Mouse (Mus musculus): Measurements from ENCODE around the gene Sptlc2.

Sptlc2 gene

DNA sequence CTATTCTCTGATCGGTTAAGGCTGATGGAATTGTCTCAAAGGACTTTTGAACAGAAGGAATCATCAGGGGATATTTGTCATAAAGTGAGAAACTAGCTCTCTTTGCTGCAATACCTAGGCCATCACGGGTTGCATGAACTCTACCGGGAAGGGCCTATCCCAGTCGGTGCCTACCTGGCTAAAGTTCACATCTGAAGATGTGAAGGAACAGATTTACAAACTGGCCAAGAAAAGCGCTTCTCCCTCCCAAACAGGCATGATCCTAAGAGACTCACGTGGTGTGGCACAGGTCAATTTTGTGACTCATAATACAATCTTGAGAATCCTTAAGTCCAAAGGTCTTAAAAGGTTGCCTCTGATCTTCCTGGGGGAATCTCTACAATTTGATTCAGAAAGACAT is 6.2 kb upstream of the Sptlc2 start:
- DNase-seq (ENCODE audit: low spot score): no peak

DNA sequence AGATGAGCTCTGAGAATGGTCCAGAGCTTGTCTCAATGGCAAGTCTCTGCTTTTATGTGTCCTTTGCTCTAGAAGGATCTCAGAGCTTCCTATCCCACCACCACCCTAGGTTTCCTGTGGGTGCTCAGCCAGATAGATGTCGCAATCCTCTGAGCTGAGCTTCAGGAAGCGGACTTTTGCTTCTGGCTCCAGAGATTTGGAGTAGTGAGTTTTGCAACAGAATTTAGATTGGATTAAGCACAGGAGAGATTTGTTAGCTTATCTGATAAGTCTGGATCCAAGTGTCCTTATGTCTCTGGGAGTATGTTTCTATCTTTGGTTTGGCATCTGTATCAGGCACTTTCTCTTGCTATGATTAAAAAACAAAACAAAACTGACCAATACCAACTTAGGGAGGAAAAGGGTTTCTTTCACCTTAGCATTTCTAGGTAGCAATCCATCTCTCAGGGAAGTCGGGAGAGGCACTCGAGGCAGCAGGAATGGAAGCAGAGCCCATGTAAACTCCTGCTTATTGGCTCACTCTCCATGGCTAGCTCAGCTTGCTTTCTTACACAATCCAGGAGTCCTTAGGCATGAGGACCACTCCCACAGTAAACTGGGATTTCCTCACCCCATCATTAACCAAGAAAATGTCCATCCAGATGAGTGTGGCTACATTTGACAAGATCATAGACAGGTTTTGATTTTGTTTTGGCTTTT is 5.4 kb upstream of the Sptlc2 start:
- no peak for DNase-seq (ENCODE audit: low spot score)

DNA sequence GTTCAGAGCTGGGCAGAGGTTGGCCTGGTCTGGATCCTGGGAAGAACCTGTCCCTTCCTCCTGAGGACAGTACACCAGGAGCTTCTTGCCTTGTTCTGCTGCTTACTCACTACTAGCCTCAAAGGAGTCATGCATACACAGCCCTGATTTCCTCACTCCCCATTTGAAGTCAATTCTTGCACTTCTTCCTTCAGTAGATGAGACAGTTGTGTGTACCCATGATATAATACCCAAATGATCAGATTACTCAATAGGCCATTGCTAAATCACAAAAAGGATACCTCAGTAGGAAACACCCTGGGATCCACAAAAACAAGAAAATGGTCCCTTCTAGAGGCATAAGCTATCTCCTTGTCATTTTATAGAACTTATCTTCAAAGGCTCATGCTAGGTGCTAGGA is 3.2 kb upstream of the Sptlc2 start:
- no peak for DNase-seq (ENCODE audit: low spot score)

DNA sequence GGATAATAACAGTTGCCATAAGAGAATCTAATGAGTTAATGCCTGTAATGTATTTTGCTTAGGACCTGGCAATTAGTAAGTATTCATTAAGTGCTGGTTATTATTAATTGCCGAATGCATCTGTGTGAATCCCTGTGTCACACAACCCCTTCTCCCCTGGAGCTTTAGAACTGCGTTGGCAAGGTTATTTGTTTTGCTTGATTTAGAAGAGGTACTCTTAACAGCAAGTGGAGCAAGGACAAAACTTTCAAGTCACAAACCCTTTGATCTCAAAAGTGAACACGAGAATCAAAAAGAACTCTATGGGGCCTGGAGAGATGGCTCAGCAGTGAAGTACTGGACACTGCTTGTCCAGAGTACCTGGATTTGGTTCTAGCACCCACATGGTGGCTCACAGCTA is 1.1 kb upstream of the Sptlc2 start:
- no peak for DNase-seq (ENCODE audit: low spot score)

DNA sequence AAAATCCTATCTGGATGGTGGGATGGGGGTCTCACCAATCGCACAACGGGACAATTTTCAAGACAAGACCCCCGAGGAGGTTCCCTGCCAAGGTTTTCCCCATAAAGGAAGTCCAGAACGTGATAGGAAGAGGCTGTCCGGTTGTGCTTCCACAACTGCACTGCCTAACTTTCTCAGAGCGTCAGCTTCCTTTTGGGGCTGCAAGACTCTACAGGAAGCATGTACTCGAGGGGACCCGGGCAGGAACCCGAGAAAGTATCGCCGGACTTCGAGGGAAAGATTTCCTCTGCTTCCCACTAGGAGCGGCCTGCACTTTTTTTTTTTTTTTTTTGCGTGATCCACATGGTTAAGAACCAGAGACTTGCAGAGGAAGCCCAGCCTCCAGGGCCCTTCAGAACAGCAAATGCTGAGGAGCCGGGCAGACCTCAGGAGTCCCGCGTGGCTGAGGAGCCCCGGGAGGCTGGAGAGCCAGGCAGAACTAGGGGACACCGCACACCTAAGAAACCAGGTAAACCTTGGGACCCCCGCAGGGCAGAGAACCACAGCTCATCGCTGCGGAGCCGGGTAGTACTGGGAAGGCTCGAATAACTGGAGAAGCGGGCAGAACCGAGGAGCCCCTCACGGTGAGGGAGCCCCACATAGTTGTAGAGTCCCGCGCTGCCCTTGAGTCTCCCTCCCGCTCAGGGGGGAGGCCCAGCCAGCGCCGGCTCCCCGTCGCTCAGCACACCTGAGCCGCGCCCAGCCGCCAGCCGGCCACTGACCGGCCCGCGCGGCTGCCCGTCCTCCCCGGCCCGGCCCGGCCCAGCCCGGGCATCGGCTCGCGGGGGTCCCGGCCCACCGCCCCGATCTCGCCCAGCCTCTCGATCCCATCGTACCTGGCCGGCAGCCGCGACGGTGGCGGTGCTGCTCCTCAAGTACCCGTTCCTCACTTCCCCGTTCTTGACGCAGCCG is 709 bp downstream of the Sptlc2 start:
- no peak for DNase-seq (ENCODE audit: low spot score)

DNA sequence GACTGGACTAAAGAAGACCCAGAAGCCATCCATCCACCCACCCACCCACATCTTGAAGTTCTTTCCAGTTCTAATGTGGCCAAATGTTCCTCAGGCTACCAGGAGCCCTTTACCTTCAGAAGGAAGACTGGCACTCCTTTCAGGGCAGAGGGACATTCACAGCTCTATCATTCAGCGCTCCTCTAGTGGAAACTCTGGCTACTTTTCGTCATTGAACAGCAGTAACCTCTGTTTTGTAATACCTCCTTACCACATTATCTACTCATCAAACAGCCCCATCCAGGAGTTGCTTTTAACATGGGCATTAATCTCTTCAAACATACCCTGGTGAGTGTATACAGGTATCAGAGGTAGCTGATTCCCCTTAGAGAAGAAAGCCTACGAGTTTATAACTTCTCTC is 3.1 kb downstream of the Sptlc2 start:
- no peak for DNase-seq (ENCODE audit: low spot score)

DNA sequence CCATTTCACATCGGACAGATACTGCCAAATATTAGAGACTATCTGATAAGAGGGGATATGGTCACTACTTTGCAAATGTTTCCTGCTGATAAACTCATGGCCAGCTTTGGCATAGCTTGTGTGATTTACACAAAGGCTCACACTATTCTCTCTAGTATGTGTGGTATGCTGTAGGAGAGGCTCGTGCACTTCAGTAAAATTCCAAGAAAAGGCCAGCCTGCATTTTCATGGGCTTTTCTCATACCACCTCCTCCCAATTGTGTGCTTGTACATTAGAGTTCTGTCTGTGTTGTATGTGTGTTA is 6.8 kb downstream of the Sptlc2 start:
- DNase-seq (ENCODE audit: low spot score): no peak

DNA sequence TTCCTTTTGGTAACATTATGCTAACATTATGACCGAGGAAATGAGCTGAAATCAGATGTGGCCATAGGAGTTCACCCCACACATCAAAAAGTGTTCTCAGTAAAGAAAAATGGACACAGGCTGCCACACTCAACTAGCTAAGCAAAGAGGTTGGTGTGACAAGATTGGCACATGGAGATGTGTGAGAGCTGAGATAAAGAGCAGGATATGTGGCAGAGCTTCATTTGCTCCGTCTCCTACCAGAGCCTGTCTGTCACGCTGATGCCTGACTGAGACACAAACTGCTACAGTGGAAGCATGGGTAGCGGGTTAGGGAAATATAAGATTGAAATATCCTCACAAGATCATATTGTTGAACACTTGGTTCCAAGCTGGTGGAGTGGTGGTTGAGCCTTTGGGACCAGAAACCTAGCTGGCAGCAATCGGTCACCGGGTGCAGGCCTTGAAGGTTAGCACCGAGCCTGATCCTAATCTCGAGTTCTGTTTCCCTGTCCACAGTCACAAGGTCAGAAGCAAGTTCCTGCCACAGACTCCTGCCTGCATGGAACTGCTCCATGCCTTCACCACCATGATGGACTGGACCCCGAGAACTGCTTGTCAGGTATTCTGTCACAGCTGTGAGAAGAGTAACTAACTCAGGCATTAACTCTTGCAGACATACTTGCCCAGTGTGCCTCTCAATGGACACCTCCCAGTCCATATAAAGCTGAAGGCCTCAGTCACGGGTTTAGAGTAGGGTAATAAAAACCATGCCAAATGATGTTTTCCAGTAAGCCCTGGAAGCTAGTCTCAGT is 7.4 kb downstream of the Sptlc2 start:
- no peak for DNase-seq (ENCODE audit: low spot score)

DNA sequence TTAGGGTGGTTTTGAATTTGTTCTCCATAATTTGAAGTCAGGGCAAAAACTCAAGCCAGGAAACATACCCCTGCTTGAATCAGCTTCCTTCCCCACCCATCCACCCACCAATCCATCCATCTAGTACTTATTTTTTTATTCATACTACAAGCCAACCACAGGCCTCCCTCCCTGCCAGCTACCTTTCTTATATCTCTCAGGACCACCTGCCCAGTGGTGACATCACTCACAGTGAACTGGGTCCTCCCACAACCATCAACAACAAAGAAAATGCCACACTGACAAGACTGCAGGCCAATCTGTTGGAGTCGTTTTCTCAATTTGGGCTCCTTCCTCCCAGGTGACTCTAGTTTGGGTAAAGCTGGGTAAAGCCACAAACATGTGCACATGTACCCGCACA is 8.7 kb downstream of the Sptlc2 start:
- DNase-seq (ENCODE audit: low spot score): no peak

DNA sequence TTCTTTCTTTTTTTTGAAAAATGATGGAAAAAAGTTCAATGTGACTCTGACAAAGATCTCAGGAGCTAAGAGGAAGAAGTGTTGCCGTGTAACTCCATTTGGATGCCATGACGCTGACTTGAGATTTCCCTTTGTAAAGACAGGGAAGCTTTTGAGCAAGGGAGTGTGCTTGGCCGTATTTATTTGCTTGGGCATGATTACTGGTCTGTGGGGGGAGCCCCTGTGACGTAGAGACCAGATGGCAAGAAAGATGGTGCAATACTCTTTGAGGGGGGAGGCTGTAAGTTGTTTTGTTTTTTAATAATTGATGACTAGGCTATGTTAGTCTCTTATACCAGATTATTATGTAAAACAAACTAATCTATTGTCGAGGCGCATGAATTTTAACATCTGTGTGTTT is 14.0 kb downstream of the Sptlc2 start:
- no peak for DNase-seq (ENCODE audit: low spot score)

DNA sequence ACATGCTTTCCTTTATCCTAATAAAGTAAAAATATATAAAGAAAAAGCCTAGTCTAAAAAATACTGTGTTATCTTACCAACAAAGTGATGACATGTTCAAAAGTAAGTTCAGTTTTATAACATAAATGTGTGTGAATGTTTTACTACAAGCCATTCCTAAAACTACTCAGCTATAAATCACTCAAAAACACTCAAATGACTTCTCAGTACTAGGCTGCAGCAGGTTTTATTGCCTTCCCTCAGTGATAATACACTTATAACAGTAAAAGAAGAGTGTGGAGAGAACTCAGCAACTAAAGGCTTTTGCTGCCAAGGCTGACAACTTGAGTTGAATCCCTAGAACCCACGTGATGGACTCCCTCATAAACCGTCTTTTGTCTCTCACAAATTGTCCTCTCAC is 18.8 kb downstream of the Sptlc2 start:
- DNase-seq (ENCODE audit: low spot score): no peak

DNA sequence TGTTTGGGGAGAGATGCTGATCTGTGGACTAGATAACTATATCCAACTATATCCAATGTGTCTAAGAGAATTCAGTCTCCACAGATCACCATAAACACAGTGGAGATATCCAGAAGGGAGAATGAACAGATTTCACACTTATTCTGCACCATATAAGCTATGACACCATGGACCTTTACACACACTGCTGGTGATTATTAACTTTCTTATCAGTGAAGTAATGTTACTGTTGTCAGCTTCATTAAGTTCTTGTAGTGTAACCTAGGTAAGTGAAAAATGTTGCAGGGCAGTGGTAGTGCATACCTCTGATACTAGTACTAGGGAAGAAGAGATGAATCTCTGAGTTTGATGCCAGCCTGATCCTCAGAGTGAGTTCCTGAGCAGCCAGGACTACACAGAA is 20.1 kb downstream of the Sptlc2 start:
- no peak for DNase-seq (ENCODE audit: low spot score)

DNA sequence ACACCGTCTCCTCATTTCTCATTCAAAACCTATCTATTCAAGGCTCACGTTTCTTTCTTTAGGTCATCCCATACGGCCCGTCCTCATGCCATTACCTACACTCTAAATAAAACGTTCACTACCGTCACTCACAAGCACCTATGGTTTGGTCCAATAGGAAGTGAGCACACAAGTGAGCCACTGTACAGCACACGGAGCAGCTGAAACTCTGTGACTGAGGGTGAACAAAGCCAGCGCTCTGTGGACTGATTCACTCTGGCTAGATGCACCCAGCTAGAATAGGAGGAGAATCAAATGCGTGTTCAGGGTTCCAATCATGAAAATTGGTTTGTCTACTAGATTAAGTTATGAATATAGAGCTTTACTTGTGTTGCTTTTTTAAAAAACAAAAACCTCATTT is 22.5 kb downstream of the Sptlc2 start:
- no peak for DNase-seq (ENCODE audit: low spot score)

DNA sequence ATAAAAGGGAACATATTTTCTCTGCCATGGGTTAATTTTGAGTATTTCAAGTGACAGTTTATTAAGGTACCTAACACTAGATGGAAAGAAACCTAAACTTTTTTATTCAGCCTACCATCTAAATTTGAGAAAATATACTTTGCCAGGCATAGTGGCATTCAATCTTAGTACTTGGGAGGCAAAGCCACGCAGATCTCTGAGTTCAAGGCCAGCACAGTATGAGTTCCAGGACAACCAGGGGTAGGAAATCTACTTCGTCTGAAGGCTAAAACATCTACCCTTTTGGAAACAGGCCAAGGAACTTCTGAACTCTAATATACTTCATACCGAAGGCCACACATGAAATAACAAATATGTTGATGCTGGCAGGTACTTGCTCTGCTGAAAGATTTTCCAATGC is 26.0 kb downstream of the Sptlc2 start:
- DNase-seq (ENCODE audit: low spot score): no peak

DNA sequence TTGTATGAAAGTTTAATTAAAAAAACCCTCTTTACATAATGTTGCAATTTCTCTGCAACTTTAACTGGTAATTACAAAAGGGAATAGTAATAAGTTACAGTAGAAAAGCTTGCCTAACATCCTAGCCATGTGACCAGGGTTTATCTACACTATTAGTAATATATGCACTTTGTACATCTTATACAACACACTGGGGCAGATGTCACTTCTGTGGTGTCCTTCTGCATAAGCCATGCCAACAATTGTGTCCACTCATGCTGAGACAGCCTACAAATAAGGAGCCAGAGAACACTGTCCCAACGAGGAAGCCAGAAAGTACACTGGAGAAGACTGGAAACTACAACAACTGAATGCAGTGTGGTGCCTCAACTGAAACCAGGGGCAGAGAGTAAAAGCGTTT is 40.1 kb downstream of the Sptlc2 start:
- no peak for DNase-seq (ENCODE audit: low spot score)

DNA sequence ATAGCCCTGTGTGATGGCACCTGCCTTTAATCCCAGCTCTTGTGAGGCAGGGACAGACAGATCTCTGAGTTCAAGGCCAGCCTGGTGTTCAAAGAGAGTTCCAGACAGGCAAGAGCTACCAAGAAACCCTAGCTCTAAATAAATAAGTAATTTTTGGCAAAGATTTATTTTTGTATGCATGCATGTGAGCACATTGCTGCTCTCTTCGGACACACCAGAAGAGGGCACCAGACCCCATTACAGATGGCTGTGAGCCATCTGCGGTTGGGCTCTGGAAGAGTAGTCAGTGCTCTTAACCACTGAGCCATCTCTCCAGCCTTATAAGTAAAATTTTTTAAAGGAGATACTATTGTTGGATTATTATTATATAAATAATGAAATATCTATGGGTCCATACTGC is 40.6 kb downstream of the Sptlc2 start:
- no peak for DNase-seq (ENCODE audit: low spot score)

DNA sequence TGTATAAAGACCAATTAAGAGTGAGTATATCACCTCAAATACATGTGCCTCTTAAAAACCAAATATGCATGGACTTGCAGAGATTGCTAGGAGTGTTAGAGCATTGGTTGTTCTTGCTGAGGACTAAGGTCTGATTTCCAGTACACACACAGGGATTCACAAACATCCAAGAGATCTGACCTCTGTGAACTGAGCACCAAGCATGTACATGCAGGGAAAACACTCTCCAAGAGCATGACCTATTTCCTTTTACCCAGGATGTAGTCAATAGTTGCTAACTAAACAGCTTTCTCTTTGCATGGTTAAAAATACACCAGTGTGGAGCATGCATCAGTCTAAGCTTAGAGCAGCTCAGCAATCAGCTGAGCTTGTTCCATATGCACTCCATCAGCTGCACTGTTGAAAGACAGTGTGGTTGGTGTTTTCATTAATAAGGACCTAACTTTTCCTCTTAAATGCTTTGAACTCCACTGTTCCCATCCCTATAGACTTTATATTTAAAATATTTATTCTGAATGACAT is 45.0 kb downstream of the Sptlc2 start:
- no peak for DNase-seq (ENCODE audit: low spot score)

DNA sequence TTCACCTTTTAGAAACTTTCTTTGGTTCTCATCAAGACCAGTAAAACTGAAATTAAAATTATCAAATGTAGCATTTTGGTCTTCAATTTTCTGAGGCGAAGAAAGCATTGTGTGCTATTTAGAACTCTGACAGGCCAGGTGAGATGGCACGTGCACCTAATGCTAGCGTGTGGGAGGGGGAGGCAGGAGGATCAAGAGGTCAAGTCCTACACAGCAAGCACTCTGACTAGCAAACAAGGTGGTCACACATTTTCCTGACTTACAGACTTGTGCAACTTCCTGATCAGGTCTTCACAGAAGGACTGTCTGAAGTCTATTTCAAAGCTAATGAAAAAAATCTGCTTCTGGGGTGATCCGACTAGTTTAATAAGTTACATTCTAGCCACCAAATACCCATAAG is 50.1 kb downstream of the Sptlc2 start:
- no peak for DNase-seq (ENCODE audit: low spot score)

DNA sequence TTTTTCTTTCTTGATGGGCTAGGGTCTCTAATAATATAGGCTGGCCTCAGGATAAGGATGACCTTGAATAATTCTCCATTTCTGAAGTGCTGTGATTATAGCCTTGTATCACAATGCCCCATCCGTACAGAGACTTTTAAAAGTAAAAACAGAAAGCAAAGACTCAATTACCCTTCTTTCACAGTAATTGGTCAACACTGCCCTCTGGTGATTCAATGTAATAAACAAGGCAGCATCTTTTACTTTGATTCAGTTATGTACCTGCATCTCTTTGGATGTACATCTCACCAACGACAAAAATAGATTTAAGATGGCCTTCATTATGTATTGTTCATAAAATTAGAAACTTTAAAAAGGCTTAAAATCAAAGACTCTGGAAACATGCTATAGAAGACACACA is 53.3 kb downstream of the Sptlc2 start:
- DNase-seq (ENCODE audit: low spot score): no peak

DNA sequence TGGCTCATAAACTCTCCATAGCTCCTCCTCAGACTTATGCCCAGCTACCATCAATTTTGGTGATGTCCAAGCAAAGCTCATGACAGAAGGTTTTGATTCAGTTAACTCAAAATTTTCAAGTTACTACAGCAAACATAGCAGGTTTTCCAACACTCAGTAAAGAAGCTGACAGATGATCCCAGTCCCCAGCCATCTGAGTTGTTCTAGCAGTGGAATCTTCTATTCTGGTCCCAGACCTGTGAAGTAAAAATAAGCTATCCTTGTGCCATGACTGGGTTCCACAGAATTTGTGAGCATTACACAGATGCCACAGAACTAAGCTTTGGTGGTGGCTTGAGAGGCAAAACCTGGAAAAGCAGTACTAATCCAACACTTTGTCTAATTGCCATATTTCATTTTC is 54.4 kb downstream of the Sptlc2 start:
- DNase-seq (ENCODE audit: low spot score): no peak

DNA sequence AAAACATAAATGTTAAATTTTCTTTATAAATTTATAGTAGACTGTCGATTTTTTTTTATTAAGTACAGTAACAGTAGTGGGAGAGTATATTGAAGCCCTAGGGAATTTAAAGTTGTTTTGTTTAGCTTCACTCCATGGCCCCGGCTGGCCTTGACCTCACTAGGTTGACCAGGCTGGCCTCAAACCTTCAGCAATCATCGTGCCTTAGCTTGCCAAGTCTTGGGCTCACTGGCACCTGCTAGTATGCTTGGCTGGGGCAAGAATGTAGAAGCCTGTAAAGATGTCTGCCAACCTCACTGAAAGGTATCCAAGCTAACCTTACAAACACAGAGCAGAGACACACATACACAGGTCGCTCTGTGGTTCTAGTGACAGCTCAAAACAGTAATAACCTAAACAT is 55.6 kb downstream of the Sptlc2 start:
- DNase-seq (ENCODE audit: low spot score): no peak

DNA sequence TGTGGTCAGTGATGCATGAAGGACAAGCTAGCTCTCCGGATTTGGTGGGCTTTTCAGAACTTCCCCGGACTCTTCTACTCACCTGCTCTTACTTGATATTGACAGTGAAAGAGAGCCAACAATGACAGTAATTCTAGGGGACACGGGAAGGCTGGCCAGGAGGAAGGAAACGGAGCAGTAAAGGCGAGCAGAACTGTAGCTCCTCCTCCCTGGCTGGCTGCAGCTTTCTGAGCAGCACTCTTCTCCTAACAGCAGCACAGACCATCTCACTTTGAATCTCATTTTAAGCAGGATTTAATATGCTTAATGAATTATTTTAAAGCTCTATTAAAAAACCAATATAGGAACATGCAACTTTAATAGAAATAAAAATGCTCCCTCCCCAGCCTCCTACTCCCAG is 56.2 kb downstream of the Sptlc2 start:
- DNase-seq (ENCODE audit: low spot score): no peak

DNA sequence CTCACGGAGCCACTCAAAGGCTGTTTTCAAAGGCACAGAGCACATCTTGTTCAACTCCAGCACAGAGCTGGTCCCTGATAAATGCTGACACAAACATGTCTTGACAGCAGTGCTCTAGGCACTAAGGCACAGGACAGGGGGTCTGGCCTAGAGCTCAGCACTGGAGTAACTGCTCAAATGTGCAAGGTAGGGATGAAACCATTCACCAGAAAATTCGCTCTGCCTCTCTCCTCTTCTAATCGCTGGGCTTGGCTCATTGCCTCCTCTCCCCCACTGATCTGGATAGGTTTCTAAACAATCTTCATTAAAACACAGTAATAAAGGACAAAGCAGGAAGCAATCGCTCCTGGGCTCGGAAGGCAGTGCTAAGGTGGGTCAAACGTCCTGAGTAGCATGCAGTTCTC is 57.1 kb downstream of the Sptlc2 start:
- no peak for DNase-seq (ENCODE audit: low spot score)

Measured in urinary bladder, postnatal 25 days (tissue).